Mouse (Mus musculus) brain, embryonic 14.5 days (tissue): ENCODE measurements at regions not wholly inside any gene's neighbourhood (a gene's known extent, or its start where the extent isn't known, plus 50 kb on each side); places are given as distances from the start of the nearest gene placed in this dataset.

Experiments
- CTCF ChIP-seq: fragments of 200-500 bp; IDR thresholded peaks from 2 replicates; pipeline ENCODE4 v1.5.1; 2012; ENCODE audit warnings: inconsistent platforms, mild to moderate bottlenecking, moderate library complexity, borderline replicate concordance; ENCODE audit not compliant: insufficient read depth, insufficient read length; ENCODE audit errors: extremely low read depth
- POLR2A ChIP-seq: fragments of 200-500 bp; IDR thresholded peaks from 2 replicates; pipeline ENCODE4 v1.6.1; 2012; ENCODE audit warnings: mild to moderate bottlenecking, inconsistent platforms, borderline replicate concordance; ENCODE audit not compliant: poor library complexity, insufficient read depth, insufficient read length, severe bottlenecking; ENCODE audit errors: extremely low read depth

GRCm38 (mm10) chr1:169803428-169804138, 56.1 kb upstream of the Rgs4 start:
- TF ChIP-seq CTCF (no peak), POLR2A (no peak)
